Mouse (Mus musculus) stomach, embryonic 14.5 days (tissue): ENCODE data around the gene Flrt3. TPM values are rescaled to one million over a fixed set of nuclear protein-coding genes. Genes with fewer than 3 reads are reported as not detected.

Experiments
- ATAC-seq: fragments of 200-750 bp; cut with Nextera tagmentation; 2 replicates; pipeline ENCODE4 v1.8.0; 2017; ENCODE audit warnings: low read depth, moderate TSS enrichment; ENCODE audit not compliant: insufficient number of reproducible peaks, insufficient read depth, low FRiP score
- H3K27ac ChIP-seq: fragments of 300-500 bp; sonication (generic); 2 replicates; pipeline ENCODE4 v1.5.1; 2014; ENCODE audit warnings: mild to moderate bottlenecking, low read length, moderate library complexity, mixed read lengths
- H3K27me3 ChIP-seq: fragments of 300-500 bp; sonication (generic); 2 replicates; pipeline ENCODE4 v1.6.1; 2014; ENCODE audit warnings: low read length, control low read depth, mixed read lengths; ENCODE audit not compliant: control insufficient read depth, insufficient read depth
- H3K36me3 ChIP-seq: fragments of 300-500 bp; sonication (generic); 2 replicates; pipeline ENCODE4 v1.6.1; 2014; ENCODE audit warnings: mild to moderate bottlenecking, control low read depth, low read length, moderate library complexity, mixed read lengths; ENCODE audit not compliant: control insufficient read depth, insufficient read depth
- H3K4me1 ChIP-seq: fragments of 300-500 bp; sonication (generic); 2 replicates; pipeline ENCODE4 v1.6.1; 2014; ENCODE audit warnings: low read length, control low read depth, mixed read lengths; ENCODE audit not compliant: control insufficient read depth, insufficient read depth
- H3K4me2 ChIP-seq: fragments of 300-500 bp; sonication (generic); replicated peaks from 2 replicates; pipeline ENCODE4 v1.6.1; 2014; ENCODE audit warnings: low read depth, low read length, control low read depth
- H3K4me3 ChIP-seq: fragments of 300-500 bp; sonication (generic); 2 replicates; pipeline ENCODE4 v1.5.1; 2014; ENCODE audit warnings: low read depth, low read length, control low read depth
- H3K9ac ChIP-seq: fragments of 300-500 bp; sonication (generic); replicated peaks from 2 replicates; pipeline ENCODE4 v1.6.1; 2014; ENCODE audit warnings: low read depth, mild to moderate bottlenecking, control low read depth, low read length, moderate library complexity, mixed read lengths
- H3K9me3 ChIP-seq: fragments of 300-500 bp; sonication (generic); 2 replicates; pipeline ENCODE4 v1.6.1; 2016; ENCODE audit warnings: low read depth, low read length, control low read depth; ENCODE audit not compliant: control insufficient read depth
- WGBS: fragments of 180-500 bp; shearing (Covaris S2); extraction: QIAGEN DNeasy Blood & Tissue Kit; methylation state at CpG from one replicate; pipeline ENCODE4 v1.1.7; 2014; 5-methylcytosine and 5-hydroxymethylcytosine counted together
- polyA plus RNA-seq: library from polyadenylated mRNA; unstranded; fragments of >200 nt; fragmentation: Nextera tagmentation; extraction: Ambion mirVana; gene quantifications from 2 replicates; pipeline ENCODE4 v1.2.1, GENCODE M21; 2014

Flrt3 gene
- polyA plus RNA-seq, 1 experiment from 2014 or later: 24.0 TPM

DNA sequence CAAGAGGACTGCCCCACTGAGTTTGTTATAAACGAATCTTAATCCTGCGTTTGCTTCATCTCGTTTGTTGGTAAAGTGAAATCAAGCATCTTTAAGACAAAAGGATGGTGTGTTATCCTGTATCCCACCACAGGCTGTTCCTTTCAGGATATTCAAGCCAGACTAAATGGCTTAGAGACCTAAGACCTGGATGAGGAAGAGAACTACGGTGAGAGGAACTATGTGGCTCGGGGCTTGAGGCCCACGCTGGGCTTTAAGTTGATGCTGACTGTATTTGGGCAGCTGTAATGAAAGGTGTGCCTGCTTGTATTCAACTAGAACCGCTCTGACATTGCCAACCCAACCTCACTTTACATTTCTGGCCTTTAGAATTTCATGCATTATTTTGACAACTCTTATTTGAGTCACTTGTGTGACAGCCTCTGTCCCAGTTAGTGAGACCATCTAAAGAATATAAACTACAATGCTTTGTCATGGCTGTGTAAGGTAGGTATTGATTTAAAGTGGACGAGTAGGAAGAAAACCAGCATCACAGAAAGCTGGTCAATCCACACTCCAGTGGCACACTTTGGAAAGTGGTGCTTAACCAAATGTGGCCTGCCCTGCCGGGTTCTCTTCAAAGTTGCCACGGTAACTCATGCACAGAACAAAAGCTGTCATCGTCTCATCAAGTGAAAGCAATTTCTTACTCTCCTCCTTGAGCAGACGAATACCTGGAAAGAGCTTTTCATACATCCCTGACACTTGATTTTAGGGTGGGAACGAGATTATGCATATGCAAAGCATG lies 3.8 kb downstream of the Flrt3 start:
- H3K36me3 ChIP-seq: no peaks in the 10 kb centered on the region
- H3K4me2 ChIP-seq: peak overlapping the region; percentile 31; the same call in 1 of the 2 replicates
- H3K27ac ChIP-seq: no peak overlapping the region
- H3K27me3 ChIP-seq: no peaks in the 10 kb centered on the region
- H3K4me1 ChIP-seq: peaks cover 7% of the 10 kb centered on the region; the same call in 1 of the 2 replicates
- 55% methylated on average over 13 of the region's 13 CpGs for WGBS
- no peak for ATAC-seq
- H3K9ac ChIP-seq: no peak overlapping the region
- no peak overlapping the region; the same call in 1 of the 2 replicates for H3K4me3 ChIP-seq
- H3K9me3 ChIP-seq: no peaks in the 10 kb centered on the region

DNA sequence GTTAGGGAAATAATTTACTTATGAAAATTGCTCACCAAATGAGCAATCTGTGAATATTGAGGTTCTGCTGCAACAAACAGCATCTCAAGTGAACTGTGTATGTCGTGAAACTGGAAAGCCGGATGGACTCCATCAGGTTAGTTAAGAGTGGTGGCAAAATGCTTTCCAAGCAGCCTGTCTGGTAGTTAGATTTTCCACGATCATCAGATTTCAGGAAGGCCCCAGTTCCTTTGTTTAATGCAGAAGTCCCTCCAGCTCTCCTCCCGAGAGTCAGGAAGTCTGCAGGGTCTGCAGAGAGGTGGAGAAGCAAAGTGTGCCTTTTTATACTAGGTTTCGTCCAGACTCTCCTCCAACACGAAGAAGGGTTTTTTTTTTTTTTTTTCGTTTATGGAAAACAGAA lies 4.4 kb downstream of the Flrt3 start:
- H3K9me3 ChIP-seq: no peaks in the 10 kb centered on the region
- peak overlapping the region; percentile 31; the same call in 1 of the 2 replicates for H3K4me2 ChIP-seq
- no peak overlapping the region for H3K27ac ChIP-seq
- WGBS: 35% methylated on average over 7 of the region's 7 CpGs
- H3K4me3 ChIP-seq: no peak overlapping the region
- no peak overlapping the region for H3K9ac ChIP-seq
- no peaks in the 10 kb centered on the region for H3K27me3 ChIP-seq
- H3K4me1 ChIP-seq: peaks cover 7% of the 10 kb centered on the region; the same call in 1 of the 2 replicates
- no peak for ATAC-seq
- H3K36me3 ChIP-seq: no peaks in the 10 kb centered on the region

DNA sequence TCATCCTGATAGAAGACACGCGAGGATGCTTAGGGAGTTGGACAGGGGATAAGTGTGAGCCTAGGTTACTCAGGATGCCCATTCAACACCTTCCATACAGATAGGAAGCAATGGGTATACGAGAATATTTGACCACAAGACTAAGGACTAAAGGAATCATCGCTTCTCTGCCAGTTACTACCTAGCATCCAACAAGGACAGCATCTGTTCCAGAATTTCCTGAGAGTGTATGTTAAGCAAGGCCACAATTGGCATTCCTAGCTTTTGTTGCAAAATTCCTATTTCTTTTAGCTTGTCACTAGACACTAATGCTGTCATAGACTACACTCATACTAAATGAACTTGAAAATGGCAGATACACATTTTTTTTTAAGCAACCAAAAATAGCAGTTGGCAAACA lies 6.9 kb downstream of the Flrt3 start:
- H3K4me3 ChIP-seq: no peak overlapping the region
- ATAC-seq: no peak
- WGBS: 85% methylated on average over 4 of the region's 4 CpGs

DNA sequence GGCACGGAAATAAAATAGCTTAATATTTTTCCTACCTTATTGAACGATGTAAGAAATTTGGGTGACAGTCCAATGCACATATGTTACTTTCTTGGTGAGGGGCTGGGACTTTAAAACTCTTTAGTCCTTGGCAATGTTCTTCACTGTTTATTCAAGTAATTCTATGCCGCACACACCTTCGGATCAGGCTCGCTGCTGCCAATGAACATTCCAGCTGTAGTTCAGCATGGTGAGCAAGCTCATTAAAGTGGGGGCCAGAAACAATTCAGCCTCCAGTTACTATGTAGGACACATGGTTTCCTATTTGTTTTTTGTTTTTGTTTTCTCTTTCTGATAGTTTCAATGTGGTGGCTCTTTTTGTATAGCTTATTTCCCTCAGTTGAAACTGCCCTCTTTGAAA lies 8.6 kb downstream of the Flrt3 start:
- Histone ChIP-seq H3K36me3 (peaks cover 14% of the 10 kb centered on the region), H3K9ac (no peak overlapping the region), H3K4me2 (no peak overlapping the region), H3K27ac (no peak overlapping the region), H3K27me3 (no peaks in the 10 kb centered on the region), H3K9me3 (no peaks in the 10 kb centered on the region), H3K4me3 (no peak overlapping the region), H3K4me1 (peaks cover 5% of the 10 kb centered on the region; the same call in 1 of the 2 replicates)
- 82% methylated on average over 5 of the region's 5 CpGs for WGBS
- no peak for ATAC-seq

More for the DNA sequence above, 6.9 kb downstream of the Flrt3 start:
- peaks cover 7% of the 10 kb centered on the region; the same call in 1 of the 2 replicates for H3K4me1 ChIP-seq
- H3K27ac ChIP-seq: no peak overlapping the region
- no peak overlapping the region for H3K4me2 ChIP-seq
- no peak overlapping the region for H3K9ac ChIP-seq
- peaks cover 14% of the 10 kb centered on the region for H3K36me3 ChIP-seq
- H3K27me3 ChIP-seq: no peaks in the 10 kb centered on the region
- no peaks in the 10 kb centered on the region for H3K9me3 ChIP-seq

DNA sequence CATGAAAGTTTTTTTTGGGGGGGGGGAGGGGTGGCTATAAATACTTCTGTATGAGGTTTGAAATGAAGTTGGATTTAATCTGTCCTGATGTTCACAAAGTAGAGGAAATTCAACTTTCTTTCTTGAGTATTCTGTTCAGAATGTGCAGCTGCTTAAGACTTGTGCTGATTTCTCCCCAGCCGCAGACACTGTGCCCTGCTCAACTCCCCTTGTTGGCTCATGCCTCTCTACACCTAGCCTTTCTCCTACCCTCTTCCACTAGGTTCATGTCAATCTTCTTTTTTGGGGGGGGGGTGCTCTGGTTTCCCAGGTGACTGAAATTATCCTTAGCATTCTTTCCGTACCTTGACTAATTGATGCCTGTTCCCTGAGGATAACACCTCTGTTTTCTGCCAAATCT lies 17.3 kb downstream of the Flrt3 start:
- Histone ChIP-seq H3K4me3 (no peak overlapping the region), H3K9ac (no peak overlapping the region), H3K36me3 (no peaks in the 10 kb centered on the region; the same call in 1 of the 2 replicates), H3K4me1 (no peaks in the 10 kb centered on the region), H3K27me3 (no peaks in the 10 kb centered on the region), H3K9me3 (no peaks in the 10 kb centered on the region), H3K4me2 (no peak overlapping the region), H3K27ac (no peak overlapping the region)
- no peak for ATAC-seq
- 72% methylated on average over 2 of the region's 2 CpGs for WGBS

DNA sequence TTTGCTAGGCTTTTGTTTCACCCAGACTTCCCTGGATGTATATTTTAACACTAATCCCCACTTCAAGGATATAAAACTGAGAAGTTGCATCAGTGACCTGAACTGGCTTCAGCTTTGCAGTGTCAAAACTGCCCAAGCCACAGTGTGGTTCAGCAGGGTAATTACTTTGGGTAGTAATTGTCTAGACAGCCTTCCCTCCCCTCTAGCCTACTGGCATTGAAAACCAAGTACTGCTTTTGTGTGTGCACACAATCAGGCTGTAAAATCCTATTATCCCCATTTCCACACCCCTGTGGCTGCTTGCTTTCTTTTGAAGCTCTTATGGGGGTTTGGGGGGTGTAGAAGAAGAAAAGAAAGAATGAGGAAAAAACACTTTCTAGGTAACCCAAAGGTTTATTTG lies 17.8 kb downstream of the Flrt3 start:
- Histone ChIP-seq H3K4me1 (no peaks in the 10 kb centered on the region), H3K9ac (no peak overlapping the region), H3K27me3 (no peaks in the 10 kb centered on the region), H3K4me2 (no peak overlapping the region), H3K36me3 (no peaks in the 10 kb centered on the region), H3K4me3 (no peak overlapping the region), H3K27ac (no peak overlapping the region), H3K9me3 (no peaks in the 10 kb centered on the region)
- no peak for ATAC-seq

DNA sequence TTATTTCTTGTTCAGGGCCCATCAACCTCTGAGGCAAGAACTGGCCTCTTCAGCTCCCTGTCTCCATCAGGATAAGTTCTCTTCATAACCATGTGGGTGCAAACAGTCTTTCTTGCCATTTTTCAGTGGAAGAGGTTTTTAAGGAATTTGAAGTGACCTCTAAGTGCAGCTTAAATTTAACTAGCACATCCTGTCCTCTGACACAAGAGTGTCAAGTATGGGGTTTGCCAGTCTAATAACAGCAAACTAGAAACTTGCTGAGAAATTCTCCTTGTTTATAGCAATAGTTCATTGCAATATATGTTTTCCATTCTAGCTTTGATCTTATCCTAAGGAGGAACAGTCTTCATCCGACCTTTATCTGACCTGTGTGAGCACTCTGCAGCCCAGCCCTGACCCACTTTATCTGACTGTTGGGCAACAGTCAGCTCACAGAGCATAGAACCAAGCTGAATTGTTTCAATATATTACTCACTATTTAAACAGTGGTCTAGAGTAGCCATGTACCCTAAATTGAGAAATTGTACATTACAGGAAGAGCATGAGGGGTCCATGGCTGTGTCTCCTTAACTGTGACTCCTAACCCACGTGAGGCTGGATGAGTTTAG lies 49.4 kb downstream of the Flrt3 start:
- H3K9ac ChIP-seq: no peak overlapping the region
- no peak overlapping the region for H3K4me2 ChIP-seq
- no peaks in the 10 kb centered on the region for H3K4me1 ChIP-seq
- no peak overlapping the region for H3K27ac ChIP-seq
- no peak overlapping the region for H3K4me3 ChIP-seq
- H3K27me3 ChIP-seq: no peaks in the 10 kb centered on the region
- no peak for ATAC-seq
- 79% methylated on average over 2 of the region's 2 CpGs for WGBS
- H3K9me3 ChIP-seq: no peaks in the 10 kb centered on the region
- H3K36me3 ChIP-seq: no peaks in the 10 kb centered on the region

DNA sequence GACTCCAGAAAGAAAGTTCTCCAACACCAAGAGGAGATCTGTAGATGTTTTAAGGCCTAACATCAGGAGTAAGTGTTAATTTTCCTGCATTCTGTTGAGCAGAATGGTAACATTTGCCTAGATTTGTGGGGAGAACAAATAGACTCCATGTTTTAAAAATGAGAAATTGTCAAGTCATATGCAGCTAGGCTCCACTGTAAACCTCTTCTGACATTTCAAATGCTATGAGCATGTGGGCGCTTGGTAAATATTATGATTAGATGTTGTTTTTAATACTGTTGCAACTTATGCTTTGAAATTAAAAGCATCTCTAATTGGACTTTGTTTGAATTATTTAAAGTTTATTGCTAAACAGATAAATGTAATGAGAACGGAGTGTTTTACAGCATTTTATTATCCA lies 55.8 kb downstream of the Flrt3 start:
- no peak overlapping the region for H3K4me2 ChIP-seq
- no peaks in the 10 kb centered on the region for H3K9me3 ChIP-seq
- no peak overlapping the region for H3K27ac ChIP-seq
- no peak overlapping the region for H3K9ac ChIP-seq
- H3K4me1 ChIP-seq: no peaks in the 10 kb centered on the region
- 96% methylated on average over 2 of the region's 2 CpGs for WGBS
- no peak for ATAC-seq
- no peaks in the 10 kb centered on the region for H3K27me3 ChIP-seq
- no peak overlapping the region for H3K4me3 ChIP-seq
- no peaks in the 10 kb centered on the region for H3K36me3 ChIP-seq
